Mouse (Mus musculus) hindbrain, embryonic 13.5 days (tissue): ENCODE results near the gene Hbb-bh1. TPM values are rescaled to one million over a fixed set of nuclear protein-coding genes. Genes with fewer than 3 reads are reported as not detected.

ENCODE experiments used
- ATAC-seq: fragments of 200-750 bp; cut with Nextera tagmentation; 2 replicates; pipeline ENCODE4 v1.8.0; 2017; ENCODE audit warnings: moderate TSS enrichment; ENCODE audit not compliant: low FRiP score
- H3K27ac ChIP-seq: fragments of 300-500 bp; sonication (generic); 2 replicates; pipeline ENCODE4 v1.5.1; 2015; ENCODE audit warnings: inconsistent platforms, mild to moderate bottlenecking, moderate library complexity
- H3K27me3 ChIP-seq: fragments of 300-500 bp; sonication (generic); 2 replicates; pipeline ENCODE4 v1.6.1; 2015; ENCODE audit warnings: mild to moderate bottlenecking, inconsistent platforms
- H3K36me3 ChIP-seq: fragments of 300-500 bp; sonication (generic); 2 replicates; pipeline ENCODE4 v1.6.1; 2015; ENCODE audit warnings: mild to moderate bottlenecking, inconsistent platforms
- H3K4me1 ChIP-seq: fragments of 300-500 bp; sonication (generic); replicated peaks from 2 replicates; pipeline ENCODE4 v1.6.1; 2015; ENCODE audit warnings: inconsistent platforms
- H3K4me2 ChIP-seq: fragments of 300-500 bp; sonication (generic); 2 replicates; pipeline ENCODE4 v1.6.1; 2015; ENCODE audit warnings: inconsistent platforms, mild to moderate bottlenecking, moderate library complexity
- H3K4me3 ChIP-seq: fragments of 300-500 bp; sonication (generic); 2 replicates; pipeline ENCODE4 v1.5.1; 2015; ENCODE audit warnings: mild to moderate bottlenecking, inconsistent platforms
- H3K9ac ChIP-seq: fragments of 300-500 bp; sonication (generic); 2 replicates; pipeline ENCODE4 v1.6.1; 2015; ENCODE audit warnings: mild to moderate bottlenecking, inconsistent platforms
- H3K9me3 ChIP-seq: fragments of 300-500 bp; sonication (generic); 2 replicates; pipeline ENCODE4 v1.6.1; 2016; ENCODE audit warnings: inconsistent platforms
- WGBS: fragments of 180-500 bp; shearing (Covaris S2); methylation state at CpG from one replicate; pipeline ENCODE4 v1.1.7; 2015; 5-methylcytosine and 5-hydroxymethylcytosine counted together
- polyA plus RNA-seq: library from polyadenylated mRNA; unstranded; fragments of >200 nt; fragmentation: Nextera tagmentation; extraction: Ambion mirVana; gene quantifications from 2 replicates; pipeline ENCODE4 v1.2.1, GENCODE M21; 2015

Hbb-bh1 gene
- 43.8 and 70.4 TPM in 2 replicates for polyA plus RNA-seq

- 89% methylated on average over 2 of the region's 2 CpGs for WGBS
- Histone ChIP-seq H3K9me3 (no peaks in the 10 kb centered on the region), H3K4me2 (no peak within 1 kb of the TSS), H3K4me3 (no peak within 1 kb of the TSS), H3K27me3 (no peaks in the 10 kb centered on the region), H3K27ac (no peak within 1 kb of the TSS), H3K9ac (no peak within 1 kb of the TSS), H3K36me3 (no peaks in the 10 kb centered on the region), H3K4me1 (no peaks in the 10 kb centered on the region)
- no peak for ATAC-seq
These were observed at the start of gene Hbb-bh1 for GRCm38 (mm10) chr7:103843034-103843433. Gene Hbb-bh1 (minus strand): TSS chr7:103843164.

DNA sequence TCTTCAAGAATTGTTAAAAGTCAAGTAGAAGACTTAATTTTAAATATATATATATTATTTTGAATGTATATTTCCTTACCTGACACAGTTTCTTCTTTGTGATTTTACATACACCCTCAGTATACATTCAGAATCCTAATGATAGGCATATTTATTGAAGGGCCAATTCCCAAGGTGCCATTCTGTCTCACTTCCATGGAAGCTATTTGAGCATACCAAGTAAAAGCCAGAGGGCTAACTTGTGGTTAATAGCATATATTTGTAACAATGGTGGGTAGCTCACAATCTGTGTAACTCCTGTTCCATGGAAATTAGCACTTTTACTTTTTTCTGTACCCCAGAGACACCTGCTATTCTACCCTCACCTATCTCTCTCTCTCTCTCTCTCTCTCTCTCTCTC is 43.2 kb upstream of the Hbb-bh1 start, which contains the start of gene Olfr66:
Gene Olfr66 (minus strand): TSS at position 101 of the 400 bp plus-strand sequence.
- no peaks in the 10 kb centered on the region for H3K36me3 ChIP-seq
- H3K9me3 ChIP-seq: no peaks in the 10 kb centered on the region
- no peaks in the 10 kb centered on the region for H3K4me1 ChIP-seq
- no peak for ATAC-seq
- H3K27me3 ChIP-seq: no peaks in the 10 kb centered on the region
- no peak within 1 kb of the TSS for H3K9ac ChIP-seq
- no peak within 1 kb of the TSS for H3K27ac ChIP-seq
- no peak within 1 kb of the TSS for H3K4me3 ChIP-seq
- H3K4me2 ChIP-seq: no peak within 1 kb of the TSS

- H3K27me3 ChIP-seq: no peaks in the 10 kb centered on the region
- ATAC-seq: no peak
- no peaks in the 10 kb centered on the region for H3K9me3 ChIP-seq
- H3K27ac ChIP-seq: no peak overlapping the region
- no peaks in the 10 kb centered on the region for H3K4me1 ChIP-seq
- no peak overlapping the region for H3K4me2 ChIP-seq
- 93% methylated on average over 2 of the region's 2 CpGs for WGBS
- H3K4me3 ChIP-seq: no peak overlapping the region
- no peak overlapping the region for H3K9ac ChIP-seq
- H3K36me3 ChIP-seq: no peaks in the 10 kb centered on the region
These were observed 34.1 kb upstream of the Hbb-bh1 start for GRCm38 (mm10) chr7:103877093-103877492.

- Histone ChIP-seq H3K4me1 (no peaks in the 10 kb centered on the region), H3K27ac (no peak overlapping the region), H3K27me3 (no peaks in the 10 kb centered on the region), H3K4me2 (no peak overlapping the region), H3K9ac (no peak overlapping the region), H3K9me3 (no peaks in the 10 kb centered on the region), H3K36me3 (no peaks in the 10 kb centered on the region), H3K4me3 (no peak overlapping the region)
- ATAC-seq: no peak
- 54% methylated on average over 5 of the region's 5 CpGs for WGBS
These were observed 31.5 kb upstream of the Hbb-bh1 start for GRCm38 (mm10) chr7:103874451-103874850.

DNA sequence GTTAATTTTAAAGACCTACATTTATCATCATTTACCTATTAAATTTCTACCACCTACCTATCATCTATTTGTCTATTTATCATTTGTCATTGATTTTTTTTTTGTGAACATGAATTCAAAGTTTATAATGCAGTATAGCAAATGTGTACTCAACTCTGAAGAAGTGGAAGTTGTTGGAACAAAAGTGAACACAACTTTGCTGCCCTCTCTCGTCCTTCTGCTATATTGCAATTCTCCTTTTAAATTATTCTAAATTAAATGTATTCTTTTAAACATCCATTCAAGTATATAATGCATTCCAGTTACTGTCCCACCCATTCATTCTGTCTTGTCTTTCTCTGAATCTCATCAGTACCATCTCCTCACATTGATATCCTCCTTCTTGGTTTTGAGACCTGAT is 30.1 kb upstream of the Hbb-bh1 start:
- Histone ChIP-seq H3K9ac (no peak overlapping the region), H3K27ac (no peak overlapping the region), H3K27me3 (no peaks in the 10 kb centered on the region), H3K36me3 (no peaks in the 10 kb centered on the region), H3K4me2 (no peak overlapping the region), H3K9me3 (no peaks in the 10 kb centered on the region), H3K4me1 (no peaks in the 10 kb centered on the region), H3K4me3 (no peak overlapping the region)
- 4% methylated on average over 1 of the region's 1 CpGs for WGBS
- no peak for ATAC-seq

GRCm38 (mm10) chr7:103870667-103871066 is 27.7 kb upstream of the Hbb-bh1 start:
- no peak overlapping the region for H3K27ac ChIP-seq
- H3K4me3 ChIP-seq: no peak overlapping the region
- H3K36me3 ChIP-seq: no peaks in the 10 kb centered on the region
- no peaks in the 10 kb centered on the region for H3K4me1 ChIP-seq
- no peak overlapping the region for H3K9ac ChIP-seq
- H3K9me3 ChIP-seq: no peaks in the 10 kb centered on the region
- ATAC-seq: no peak
- no peaks in the 10 kb centered on the region for H3K27me3 ChIP-seq
- no peak overlapping the region for H3K4me2 ChIP-seq

DNA sequence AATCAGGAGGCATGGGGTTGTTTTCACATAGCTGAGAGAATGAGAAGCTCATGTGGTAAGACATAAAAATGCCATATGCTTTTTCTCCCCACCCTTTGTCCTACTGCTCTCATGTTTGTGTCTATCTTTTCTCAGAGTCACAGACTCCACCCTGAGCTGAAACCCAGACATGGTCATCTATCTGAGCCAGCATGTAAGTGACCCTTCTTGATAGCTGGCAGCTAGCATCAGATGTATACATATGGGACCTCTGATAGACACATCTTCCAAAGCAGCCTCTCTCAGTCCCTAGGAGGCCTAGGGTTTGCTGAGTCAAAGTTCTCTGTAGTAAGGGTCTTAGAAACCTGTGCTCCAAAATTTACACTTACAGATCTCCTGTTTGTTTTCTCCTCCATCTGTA is 22.8 kb upstream of the Hbb-bh1 start:
- ATAC-seq: no peak
- no peak overlapping the region for H3K4me2 ChIP-seq
- no peaks in the 10 kb centered on the region for H3K27me3 ChIP-seq
- no peak overlapping the region for H3K4me3 ChIP-seq
- no peaks in the 10 kb centered on the region for H3K4me1 ChIP-seq
- no peaks in the 10 kb centered on the region for H3K36me3 ChIP-seq
- H3K9ac ChIP-seq: no peak overlapping the region
- H3K9me3 ChIP-seq: no peaks in the 10 kb centered on the region
- no peak overlapping the region for H3K27ac ChIP-seq

DNA sequence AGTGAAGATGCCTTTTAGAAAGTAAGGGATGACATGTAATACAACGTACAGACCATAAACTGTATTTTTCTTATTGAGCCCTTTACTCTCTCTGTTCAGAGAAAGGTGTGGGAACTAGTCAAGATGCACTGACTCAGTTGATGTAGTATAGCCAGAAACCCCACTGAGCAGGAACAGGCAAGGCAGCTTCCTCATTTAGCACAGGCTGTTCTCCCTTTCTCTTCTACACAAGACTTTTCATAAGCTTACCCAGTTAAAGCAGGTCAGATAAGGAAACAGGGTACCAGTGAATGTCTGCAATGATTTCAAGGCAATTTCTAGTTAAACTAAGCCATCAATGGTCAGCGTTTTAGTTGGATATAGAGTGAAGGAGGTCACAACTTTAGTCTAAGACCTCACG is 18.6 kb upstream of the Hbb-bh1 start:
- Histone ChIP-seq H3K4me1 (no peaks in the 10 kb centered on the region), H3K9ac (no peak overlapping the region), H3K9me3 (no peaks in the 10 kb centered on the region), H3K27me3 (no peaks in the 10 kb centered on the region), H3K4me2 (no peak overlapping the region), H3K4me3 (no peak overlapping the region), H3K36me3 (no peaks in the 10 kb centered on the region), H3K27ac (no peak overlapping the region)
- WGBS: 78% methylated on average over 3 of the region's 3 CpGs
- no peak for ATAC-seq

GRCm38 (mm10) chr7:103860855-103861254 is 17.9 kb upstream of the Hbb-bh1 start:
- 72% methylated on average over 1 of the region's 1 CpGs for WGBS
- H3K4me3 ChIP-seq: no peak overlapping the region
- H3K27me3 ChIP-seq: no peaks in the 10 kb centered on the region
- no peak overlapping the region for H3K27ac ChIP-seq
- no peaks in the 10 kb centered on the region for H3K4me1 ChIP-seq
- no peaks in the 10 kb centered on the region for H3K9me3 ChIP-seq
- H3K9ac ChIP-seq: no peak overlapping the region
- H3K36me3 ChIP-seq: no peaks in the 10 kb centered on the region
- H3K4me2 ChIP-seq: no peak overlapping the region
- no peak for ATAC-seq

- no peaks in the 10 kb centered on the region for H3K36me3 ChIP-seq
- no peak overlapping the region for H3K9ac ChIP-seq
- WGBS: 81% methylated on average over 2 of the region's 2 CpGs
- no peaks in the 10 kb centered on the region for H3K9me3 ChIP-seq
- H3K4me1 ChIP-seq: no peaks in the 10 kb centered on the region
- no peak overlapping the region for H3K4me3 ChIP-seq
- no peak overlapping the region for H3K4me2 ChIP-seq
- ATAC-seq: no peak
- no peaks in the 10 kb centered on the region for H3K27me3 ChIP-seq
- no peak overlapping the region for H3K27ac ChIP-seq
These were observed 16.1 kb upstream of the Hbb-bh1 start for GRCm38 (mm10) chr7:103859076-103859475.

DNA sequence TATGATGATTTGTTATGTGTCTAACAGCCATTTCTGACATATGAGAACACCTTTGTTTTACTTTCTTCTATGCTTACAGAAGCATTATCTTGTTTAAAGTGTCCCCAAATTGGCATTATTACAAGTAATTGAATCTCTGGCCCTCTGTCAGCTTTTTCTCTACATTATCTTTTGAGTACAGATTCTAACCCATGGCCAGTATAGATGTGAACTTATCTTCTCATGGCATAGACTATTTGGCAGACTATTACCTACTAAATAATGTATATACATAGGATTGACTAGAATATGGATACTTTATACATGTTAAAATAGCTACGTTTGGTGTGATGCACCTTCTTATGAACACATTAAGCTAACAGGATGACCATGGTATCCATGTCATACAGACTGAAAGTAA is 11.7 kb upstream of the Hbb-bh1 start:
- no peaks in the 10 kb centered on the region for H3K27me3 ChIP-seq
- H3K4me2 ChIP-seq: no peak overlapping the region
- WGBS: 78% methylated on average over 1 of the region's 1 CpGs
- no peak overlapping the region for H3K4me3 ChIP-seq
- no peak overlapping the region for H3K9ac ChIP-seq
- no peak overlapping the region for H3K27ac ChIP-seq
- ATAC-seq: no peak
- no peaks in the 10 kb centered on the region for H3K4me1 ChIP-seq
- H3K9me3 ChIP-seq: no peaks in the 10 kb centered on the region
- no peaks in the 10 kb centered on the region for H3K36me3 ChIP-seq

DNA sequence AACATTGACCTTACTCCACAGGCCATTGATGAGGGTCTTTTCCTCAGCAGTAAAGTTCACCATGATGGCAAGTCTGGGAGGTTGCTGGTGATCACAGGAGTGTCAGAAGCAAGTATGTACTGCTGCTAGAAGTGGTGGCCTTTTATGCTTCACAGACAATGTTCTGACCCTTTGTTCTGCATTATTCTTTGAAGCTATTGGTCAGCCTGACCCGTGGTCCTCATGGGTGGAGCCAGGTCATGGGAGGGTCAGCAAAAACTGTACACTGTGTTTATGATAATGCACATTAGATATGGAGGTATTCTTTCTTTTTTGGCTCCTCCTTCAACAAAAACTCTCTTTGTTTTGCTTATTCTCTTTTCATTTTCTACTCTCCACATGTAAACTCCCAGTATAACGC is 10.1 kb upstream of the Hbb-bh1 start, which contains the start of gene Hbb-y:
Gene Hbb-y (minus strand): TSS at position 127 of the 400 bp plus-strand sequence.
- no peaks in the 10 kb centered on the region for H3K4me1 ChIP-seq
- H3K9ac ChIP-seq: no peak within 1 kb of the TSS
- 56% methylated on average over 2 of the region's 2 CpGs for WGBS
- ATAC-seq: no peak
- no peaks in the 10 kb centered on the region for H3K36me3 ChIP-seq
- no peaks in the 10 kb centered on the region for H3K27me3 ChIP-seq
- H3K4me3 ChIP-seq: no peak within 1 kb of the TSS
- no peak within 1 kb of the TSS for H3K4me2 ChIP-seq
- no peaks in the 10 kb centered on the region for H3K9me3 ChIP-seq
- H3K27ac ChIP-seq: no peak within 1 kb of the TSS

GRCm38 (mm10) chr7:103844525-103845325 is 1.8 kb upstream of the Hbb-bh1 start:
- Histone ChIP-seq H3K9me3 (no peaks in the 10 kb centered on the region), H3K27ac (no peak overlapping the region), H3K9ac (no peak overlapping the region), H3K36me3 (no peaks in the 10 kb centered on the region), H3K27me3 (no peaks in the 10 kb centered on the region), H3K4me1 (no peaks in the 10 kb centered on the region), H3K4me3 (no peak overlapping the region), H3K4me2 (no peak overlapping the region)
- no peak for ATAC-seq
- 63% methylated on average over 2 of the region's 2 CpGs for WGBS
